Mouse (Mus musculus): ENCODE data around the gene Gatd1.

Gene Gatd1

GRCm38 (mm10) chr7:141391625-141392551 lies 22.0 kb downstream of the Gatd1 start, which contains the start of gene Taldo1:
Taldo1 (plus strand) TSS chr7:141392199.
- DNase-seq (ENCODE audit: low read depth, low spot score) = peak; percentile 88

DNA sequence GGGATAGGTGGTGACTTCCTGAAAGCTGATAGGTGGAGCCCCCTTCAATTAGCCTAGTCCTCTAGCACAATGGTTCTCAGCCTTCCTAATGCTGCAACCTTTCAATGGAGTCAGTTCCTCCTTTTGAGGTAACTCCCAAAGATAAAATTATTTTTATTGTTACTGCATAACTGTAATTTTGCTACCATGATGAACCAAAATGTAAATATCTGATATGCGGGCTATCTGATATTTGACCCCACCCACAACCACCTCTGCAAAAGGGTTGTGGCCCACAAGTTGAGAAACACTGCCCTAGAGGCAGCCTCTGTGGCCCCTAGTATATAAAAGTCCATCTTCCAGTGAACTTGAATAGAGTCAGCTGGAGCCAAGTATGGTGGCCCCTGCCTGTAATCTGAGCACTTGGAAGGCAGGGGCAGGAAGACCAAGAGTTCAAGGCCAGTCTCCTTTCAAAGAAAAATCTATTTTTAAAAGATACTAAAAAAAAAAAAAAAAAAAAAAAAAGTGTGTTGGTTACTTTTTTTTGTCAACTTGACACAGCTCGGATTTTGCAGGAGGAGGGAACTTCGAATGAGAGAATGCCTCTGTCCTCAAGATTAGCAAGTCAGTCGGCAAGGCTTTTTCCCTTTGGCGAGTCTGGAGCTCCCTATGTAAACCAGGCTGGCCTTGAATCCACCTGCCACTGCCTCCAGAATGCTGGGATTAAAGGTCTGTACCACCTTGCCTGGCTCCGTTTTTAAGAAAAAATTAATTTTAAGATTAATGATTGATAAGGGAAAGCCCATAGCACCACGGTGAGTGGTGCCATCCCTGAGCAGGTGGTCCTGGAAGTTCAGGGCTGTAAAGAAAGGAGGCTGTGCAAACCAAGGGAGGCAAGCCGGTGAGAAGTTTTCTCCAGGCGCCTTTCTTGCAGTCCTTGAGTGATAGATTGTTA lies 23.3 kb downstream of the Gatd1 start:
- no peak for DNase-seq (ENCODE audit: low read depth, low spot score)

DNA sequence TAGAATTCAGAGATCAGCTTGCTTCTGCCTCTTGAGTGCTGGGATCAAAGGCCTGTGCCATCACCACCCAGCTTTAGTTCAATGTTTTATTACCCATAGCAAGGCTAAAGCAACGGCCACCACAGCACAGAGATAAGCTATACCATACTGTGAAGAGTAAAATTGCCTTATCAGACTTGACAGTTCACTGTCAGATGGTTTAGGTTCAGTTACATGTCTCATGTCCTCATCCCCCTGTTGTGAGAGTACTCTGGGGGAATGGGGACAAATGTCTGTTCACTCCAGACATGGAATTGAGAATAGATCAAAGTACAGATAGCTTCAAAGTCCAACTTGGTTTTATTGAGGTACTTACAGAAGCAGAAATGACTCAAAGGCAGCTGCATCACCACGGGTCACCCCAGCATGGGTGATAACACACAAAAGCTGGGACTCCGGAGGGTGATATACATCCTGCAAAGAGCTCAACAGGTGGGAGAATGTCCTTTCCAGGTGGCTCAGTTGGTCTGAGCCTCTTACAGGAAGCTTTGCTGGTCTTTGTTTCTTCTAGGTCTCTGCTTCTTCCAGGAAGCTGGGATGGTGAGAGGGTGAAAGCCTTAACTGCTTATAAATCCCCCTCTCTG lies 25.3 kb downstream of the Gatd1 start:
- no peak for DNase-seq (ENCODE audit: low read depth, low spot score)

DNA sequence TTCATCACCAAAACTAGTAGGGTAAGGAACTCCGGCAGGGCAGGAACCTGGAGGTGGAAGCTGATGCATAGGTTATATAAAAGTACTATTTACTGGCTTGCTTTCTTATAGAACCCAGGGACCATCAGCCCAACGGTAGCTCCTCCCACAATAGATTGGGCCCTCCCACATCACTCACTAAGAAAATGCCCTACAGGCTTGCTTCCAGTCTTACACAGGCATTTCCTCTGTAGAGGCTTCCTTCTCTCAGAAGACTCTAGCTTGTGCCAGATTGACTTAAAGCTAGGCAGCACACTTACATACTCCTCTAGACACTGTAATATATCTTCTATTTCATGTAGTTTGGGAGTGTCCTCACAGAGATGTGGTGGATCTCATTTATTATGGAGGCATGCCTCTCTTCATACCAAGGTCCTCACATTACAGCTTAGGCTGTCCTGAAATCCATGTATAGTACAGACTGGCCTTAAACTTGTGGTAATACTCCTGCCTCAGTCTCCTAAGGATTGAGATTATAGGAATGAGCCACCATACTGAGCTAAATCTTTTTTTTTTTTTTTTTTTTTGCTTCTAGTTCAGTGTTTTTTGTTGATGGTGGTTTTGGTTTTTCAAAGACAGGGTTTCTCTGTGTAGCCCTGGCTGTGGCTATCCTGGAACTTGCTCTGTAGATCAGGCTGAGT lies 26.0 kb downstream of the Gatd1 start:
- no peak for DNase-seq (ENCODE audit: low read depth, low spot score)

DNA sequence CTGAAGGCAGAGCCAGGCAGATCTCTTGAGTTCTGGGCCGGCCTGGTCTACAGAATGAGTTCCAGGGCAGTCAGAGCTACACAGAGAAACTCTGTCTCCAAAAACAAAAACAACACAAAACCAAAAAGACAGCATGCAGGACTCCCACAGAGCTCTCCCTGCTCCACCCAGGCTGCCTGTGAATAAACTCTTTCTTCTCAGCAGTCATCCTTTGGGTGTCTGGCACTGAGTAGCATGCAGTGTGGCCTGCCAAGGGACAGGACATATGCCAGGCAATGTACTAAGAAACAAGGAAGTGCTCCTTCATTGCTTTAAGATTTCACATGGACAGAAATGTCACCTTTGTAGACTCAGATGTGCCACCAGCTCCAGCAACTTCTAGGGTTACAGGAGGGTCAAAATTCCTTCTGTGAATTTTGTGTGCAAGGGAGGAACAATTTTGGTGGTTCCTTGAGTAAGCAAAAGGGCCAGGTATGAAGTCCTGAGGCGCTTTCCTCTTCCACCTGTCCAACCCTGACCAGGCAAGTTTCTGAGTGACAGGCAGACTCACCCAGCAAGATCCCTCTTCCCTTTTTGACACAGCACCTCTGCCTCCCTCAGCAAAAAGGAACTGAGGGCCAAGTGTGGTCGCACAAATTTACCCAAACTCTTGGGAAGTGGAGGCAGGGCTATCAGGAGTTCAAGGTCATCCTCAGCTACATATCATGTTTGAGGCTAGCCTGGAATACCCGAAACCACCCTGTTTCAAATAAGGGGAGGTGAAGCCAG lies 32.7 kb downstream of the Gatd1 start:
- no peak for DNase-seq (ENCODE audit: low read depth, low spot score)

DNA sequence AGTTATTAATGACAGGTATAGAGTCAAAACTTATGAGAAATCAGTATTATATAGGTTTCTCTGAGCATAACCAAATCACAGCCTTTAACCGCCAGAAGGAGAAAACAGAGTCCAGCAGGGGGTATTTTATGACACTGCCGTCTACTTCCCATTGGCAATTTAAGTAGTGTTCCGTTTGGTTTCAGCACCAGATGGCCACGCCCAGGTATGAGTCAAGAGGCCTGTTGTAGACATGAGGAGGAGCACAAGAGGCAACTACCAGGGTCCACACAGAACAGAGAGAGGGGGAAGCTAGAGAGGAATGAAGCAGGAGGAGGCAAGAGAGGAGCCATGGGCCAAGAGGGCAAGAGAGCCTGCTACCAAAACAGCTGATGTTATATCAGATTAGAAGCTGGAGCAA lies 34.4 kb downstream of the Gatd1 start:
- DNase-seq (ENCODE audit: low read depth, low spot score) = no peak

DNA sequence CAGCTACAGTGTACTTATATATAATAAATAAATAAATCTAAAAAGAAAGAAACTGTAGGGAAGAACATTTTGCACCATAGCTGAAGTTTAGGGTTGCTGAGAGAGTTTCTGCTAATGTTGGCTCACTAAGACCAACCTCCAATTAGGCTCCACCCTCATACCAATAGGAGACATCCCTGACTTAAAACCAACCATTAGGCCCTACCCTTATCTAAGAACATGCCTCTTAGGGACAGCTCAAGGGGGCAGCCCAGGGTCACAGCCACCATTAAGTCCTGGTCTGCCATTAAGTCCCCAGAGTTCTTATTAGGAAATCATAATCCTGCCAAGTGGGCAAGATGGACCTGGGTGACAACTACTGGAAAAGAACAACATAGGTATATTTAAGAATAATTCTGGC lies 39.5 kb downstream of the Gatd1 start:
- no peak for DNase-seq (ENCODE audit: low read depth, low spot score)

GRCm38 (mm10) chr7:141373611-141374010 lies 40.3 kb downstream of the Gatd1 start:
- no peak for DNase-seq (ENCODE audit: low read depth, low spot score)

DNA sequence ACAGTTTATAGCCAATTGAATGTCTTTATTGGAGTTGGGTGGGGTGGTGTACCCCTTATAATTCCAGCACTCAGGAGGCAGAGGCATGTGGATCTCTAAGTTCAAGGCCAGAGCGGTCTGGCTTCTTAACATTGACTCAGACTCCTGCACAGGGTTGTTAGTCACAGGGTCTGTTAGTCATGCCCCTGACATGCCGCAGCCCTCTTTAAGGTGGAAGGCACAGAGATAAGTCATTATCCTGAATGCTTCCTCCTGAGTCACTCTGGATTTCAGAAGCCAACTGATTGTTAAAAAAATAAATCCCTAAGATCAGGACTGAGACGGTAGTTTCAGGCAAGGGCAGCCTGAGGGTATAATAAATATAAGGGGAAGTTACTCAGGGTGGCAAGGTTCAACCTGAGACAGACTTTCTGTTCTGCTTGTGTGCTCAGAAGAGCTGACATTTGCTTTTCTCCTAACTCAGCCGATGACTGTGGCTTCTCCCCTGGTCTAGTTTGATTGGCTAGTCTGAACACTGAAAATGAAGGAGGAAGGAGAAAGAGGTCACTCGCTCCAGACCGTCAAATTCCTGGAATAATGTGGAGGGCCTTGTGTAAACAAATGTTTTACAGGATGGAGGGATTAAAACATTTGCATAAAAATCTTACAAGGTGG lies 41.9 kb downstream of the Gatd1 start:
- no peak for DNase-seq (ENCODE audit: low read depth, low spot score)

GRCm38 (mm10) chr7:141369918-141370317 lies 44.0 kb downstream of the Gatd1 start:
- no peak for DNase-seq (ENCODE audit: low read depth, low spot score)

DNA sequence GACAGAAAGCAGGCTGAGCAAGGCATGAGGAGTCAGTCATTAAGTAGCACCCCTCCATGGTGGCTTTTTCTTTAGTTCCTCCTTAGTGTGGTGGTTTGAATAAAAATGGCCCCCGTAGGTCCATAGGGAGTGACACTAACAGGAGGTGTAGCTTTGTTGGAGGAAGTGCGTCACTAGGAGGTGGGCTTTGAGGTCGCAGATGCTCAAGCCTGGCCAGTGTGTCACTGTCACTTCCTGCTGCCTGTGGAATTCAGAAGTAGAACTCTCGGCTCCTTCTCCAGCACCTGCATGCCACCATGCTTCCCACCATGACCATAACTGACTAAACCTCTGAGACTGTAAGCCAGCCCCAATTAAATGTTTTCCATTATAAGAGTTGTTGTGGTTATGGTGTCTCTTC lies 46.6 kb downstream of the Gatd1 start:
- DNase-seq (ENCODE audit: low read depth, low spot score) = no peak

DNA sequence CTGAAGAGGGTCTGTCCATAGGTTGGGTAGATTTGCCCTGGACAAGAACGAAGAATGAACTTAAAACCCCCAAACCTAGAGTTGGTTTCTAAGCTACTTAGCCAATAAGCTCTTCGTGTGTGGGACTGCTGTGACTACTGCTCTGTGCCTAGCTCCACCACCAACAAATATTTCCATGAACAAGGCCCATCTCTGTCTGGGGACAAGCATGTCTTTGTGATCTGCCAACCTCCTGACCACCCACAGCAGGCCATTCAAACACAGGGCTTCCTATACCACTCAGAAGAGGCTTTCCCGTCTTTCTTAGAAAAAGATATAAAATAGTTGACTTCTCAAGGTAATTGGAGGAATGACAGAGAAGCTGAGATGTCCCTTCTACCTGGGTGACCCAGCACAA lies 48.9 kb downstream of the Gatd1 start:
- no peak for DNase-seq (ENCODE audit: low read depth, low spot score)

GRCm38 (mm10) chr7:141364349-141365048 lies 49.4 kb downstream of the Gatd1 start:
- no peak for DNase-seq (ENCODE audit: low read depth, low spot score)

DNA sequence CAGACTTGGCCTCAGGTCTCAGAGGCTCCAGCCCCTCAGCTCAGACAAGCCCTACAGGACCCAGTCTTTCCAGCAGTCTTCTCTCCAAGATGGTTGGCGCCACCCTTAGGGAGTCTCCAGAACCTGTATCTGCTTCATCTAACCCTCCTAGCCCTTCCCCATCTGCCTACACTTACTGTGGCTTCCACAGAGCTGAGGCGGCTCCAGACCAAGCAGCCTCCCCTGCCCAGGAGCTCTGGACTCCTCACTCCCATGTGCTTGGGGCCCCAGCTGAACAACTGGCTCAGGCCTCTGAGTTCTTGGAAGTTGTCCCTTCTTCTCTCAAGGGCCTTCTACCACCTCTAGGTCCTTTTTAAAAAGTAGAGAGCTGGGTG lies 50.2 kb downstream of the Gatd1 start:
- DNase-seq (ENCODE audit: low read depth, low spot score) = no peak

DNA sequence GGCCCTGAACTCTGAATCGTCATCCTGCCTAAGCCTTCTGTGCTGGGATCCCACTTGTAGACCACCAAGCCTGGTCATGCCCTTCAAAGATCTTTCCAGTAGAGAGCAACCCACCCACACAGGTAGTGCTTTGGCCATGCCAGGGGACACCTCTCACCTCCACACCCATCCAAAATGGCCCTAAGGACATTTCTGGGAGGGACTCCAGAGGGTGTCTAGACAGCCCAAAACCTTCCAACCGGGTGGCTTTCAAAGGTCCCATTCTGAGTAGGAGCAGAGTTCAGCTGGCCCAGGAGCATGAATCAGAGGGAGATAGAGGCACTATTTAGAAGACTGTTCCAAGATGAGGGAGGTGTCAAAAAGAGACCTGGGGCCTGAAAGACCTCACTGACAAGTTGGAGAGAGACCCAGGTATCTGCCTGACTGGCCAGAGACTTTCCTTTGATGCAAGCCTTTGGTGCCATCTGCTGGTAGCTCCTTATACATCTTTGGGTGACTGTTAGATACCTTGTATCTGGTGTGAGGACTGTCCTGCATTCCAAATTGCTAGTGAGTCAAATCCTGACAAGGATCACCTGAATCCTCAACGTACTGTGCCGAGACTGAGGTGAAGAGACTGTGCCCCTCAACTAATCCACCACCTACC lies 50.7 kb downstream of the Gatd1 start:
- no peak for DNase-seq (ENCODE audit: low read depth, low spot score)

DNA sequence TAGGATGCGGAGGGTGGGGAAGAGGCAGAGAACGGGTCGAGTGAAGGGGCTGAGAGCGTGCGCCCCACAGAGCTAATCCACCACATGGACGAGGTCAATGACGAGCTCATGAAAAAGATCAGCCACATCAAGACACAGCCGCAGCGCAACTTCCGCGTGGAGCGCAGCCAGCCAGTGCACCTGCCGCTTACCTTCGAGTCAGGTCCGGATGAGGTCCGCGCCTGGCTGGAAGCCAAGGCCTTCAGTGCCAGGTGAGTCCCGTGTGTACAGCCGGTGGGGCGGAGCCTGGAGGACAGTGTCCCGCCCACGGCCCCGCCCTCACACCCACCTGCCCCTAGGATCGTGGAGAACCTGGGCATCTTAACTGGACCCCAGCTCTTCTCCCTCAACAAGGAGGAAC lies 52.4 kb downstream of the Gatd1 start:
- no peak for DNase-seq (ENCODE audit: low read depth, low spot score)

Data from WW6 (cell line).